Mouse (Mus musculus): ENCODE measurements around the gene Lta. TPM values are rescaled to one million over a fixed set of nuclear protein-coding genes. Genes with fewer than 3 reads are reported as not detected.
"Not testable (repeated sequence)": the region's sequence is repeated elsewhere in the genome, so short reads cannot be mapped to it uniquely, and the experiment has no call there.

Gene Lta
- polyA plus RNA-seq, 1 experiment from 2014 or later: 0.85 TPM

GRCm38 (mm10) chr17:35234090-35234489, 28.9 kb upstream of the Lta start:
- not testable (repeated sequence) for H3K9ac ChIP-seq (ENCODE audit: low read length); DNase-seq (ENCODE audit: low spot score); H3K27me3 ChIP-seq (replicated peaks; ENCODE audit: control insufficient read depth, insufficient read depth, low read length); ATAC-seq (replicated peaks; ENCODE audit: low FRiP score, low TSS enrichment, low read depth); H3K9me3 ChIP-seq (ENCODE audit: control insufficient read depth, low read length)
- Histone ChIP-seq H3K4me3 (ENCODE audit: low read depth, low read length) (peak overlapping the region; percentile 59; the same call in 1 of the 2 replicates), H3K27ac (ENCODE audit: low read depth) (peak overlapping the region; percentile 96), H3K4me2 (ENCODE audit: low read length) (peak overlapping the region; percentile 84), H3K4me1 (replicated peaks; ENCODE audit: control insufficient read depth, insufficient read depth, low read length) (peaks cover 42% of the 10 kb centered on the region), H3K36me3 (ENCODE audit: control insufficient read depth, insufficient read depth, low read length) (peaks cover 18% of the 10 kb centered on the region)
- WGBS: 86% methylated on average over 7 of the region's 7 CpGs

DNA sequence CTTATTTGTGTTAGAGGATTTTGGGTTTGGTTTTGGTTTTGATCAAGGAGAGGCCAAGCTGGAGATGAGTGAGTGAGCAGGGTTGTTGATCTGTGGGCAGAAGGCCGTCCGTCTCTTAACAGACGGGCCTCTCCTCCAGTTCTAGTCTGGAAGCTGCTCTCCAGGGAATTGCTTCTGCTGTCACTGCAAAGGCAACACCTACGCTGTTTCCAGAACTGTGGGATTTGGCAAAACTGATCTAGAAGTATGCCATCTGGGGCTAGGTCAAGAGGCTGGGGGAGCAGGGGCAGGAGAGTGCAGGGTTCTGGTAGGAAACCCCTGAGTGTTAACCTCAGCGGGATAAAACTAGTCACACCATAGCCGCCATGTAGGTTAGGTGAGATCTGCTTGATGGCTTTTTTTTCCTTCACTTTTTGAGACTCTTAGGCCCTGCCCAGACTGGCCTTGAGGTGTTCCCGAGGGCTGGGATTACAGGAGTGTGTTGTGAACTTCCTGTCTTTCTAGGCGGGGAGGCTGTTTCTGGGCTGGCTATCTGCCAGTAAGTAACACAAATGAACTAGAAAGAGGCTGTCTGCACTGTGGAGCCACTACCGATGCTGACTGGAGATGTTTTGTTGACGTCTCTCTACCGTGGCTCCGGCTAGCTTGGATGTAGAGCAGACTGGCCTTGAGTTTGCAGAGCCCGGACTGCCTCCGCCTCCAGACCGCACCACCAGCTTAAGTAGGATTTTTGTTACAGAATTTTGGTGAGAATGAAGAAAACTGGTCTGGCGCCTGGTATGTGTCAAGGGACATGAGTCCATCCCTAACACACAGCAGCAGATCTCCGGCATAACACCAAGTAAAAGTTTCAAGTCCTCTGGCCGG, 28.2 kb upstream of the Lta start, which contains the start of gene Atp6v1g2:
Gene Atp6v1g2 (plus strand): TSS at position 547 of the 867 bp plus-strand sequence.
- Histone ChIP-seq H3K4me1 (replicated peaks; ENCODE audit: control insufficient read depth, insufficient read depth, low read length) (peaks cover 42% of the 10 kb centered on the region), H3K9me3 (ENCODE audit: control insufficient read depth, low read length) (no peaks in the 10 kb centered on the region), H3K27me3 (replicated peaks; ENCODE audit: control insufficient read depth, insufficient read depth, low read length) (no peaks in the 10 kb centered on the region), H3K4me2 (ENCODE audit: low read length) (peak within 1 kb of the TSS; percentile 84), H3K27ac (ENCODE audit: low read depth) (peak within 1 kb of the TSS; percentile 96), H3K4me3 (ENCODE audit: low read depth, low read length) (peak within 1 kb of the TSS; percentile 59), H3K9ac (ENCODE audit: low read length) (peak within 1 kb of the TSS; percentile 73), H3K36me3 (ENCODE audit: control insufficient read depth, insufficient read depth, low read length) (peaks cover 25% of the 10 kb centered on the region)
- no peak for DNase-seq (ENCODE audit: low spot score)
- 39% methylated on average over 18 of the region's 18 CpGs for WGBS
- ATAC-seq (replicated peaks; ENCODE audit: low FRiP score, low TSS enrichment, low read depth): 0 out of 2 replicates have a peak, but pooled peaks have one; percentile 2

DNA sequence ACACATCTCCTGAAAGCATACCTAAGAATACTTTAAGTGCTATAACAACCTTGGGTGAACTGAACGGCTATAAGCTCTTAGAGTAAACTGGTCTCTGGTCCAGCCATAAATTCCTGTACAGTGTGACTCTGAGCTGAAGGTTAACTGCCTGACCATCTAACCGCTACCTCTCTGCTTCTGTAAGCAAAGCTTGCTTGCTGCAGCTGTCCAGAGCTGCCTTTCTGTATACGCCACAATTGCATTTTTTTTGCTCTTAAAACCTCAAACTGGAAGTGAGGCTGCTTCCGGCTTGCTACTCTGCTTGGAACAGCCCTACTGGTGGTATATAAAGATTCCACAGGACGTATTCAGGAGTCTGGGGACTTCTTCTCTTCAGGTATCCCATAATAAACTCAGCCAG, 27.5 kb upstream of the Lta start:
- H3K4me2 ChIP-seq (ENCODE audit: low read length): peak overlapping the region; percentile 84; the same call in 1 of the 2 replicates
- H3K4me3 ChIP-seq (ENCODE audit: low read depth, low read length): no peak overlapping the region
- peaks cover 27% of the 10 kb centered on the region for H3K36me3 ChIP-seq (ENCODE audit: control insufficient read depth, insufficient read depth, low read length)
- H3K9me3 ChIP-seq (ENCODE audit: control insufficient read depth, low read length): no peaks in the 10 kb centered on the region
- H3K27me3 ChIP-seq (replicated peaks; ENCODE audit: control insufficient read depth, insufficient read depth, low read length): no peaks in the 10 kb centered on the region
- H3K4me1 ChIP-seq (replicated peaks; ENCODE audit: control insufficient read depth, insufficient read depth, low read length): peaks cover 42% of the 10 kb centered on the region
- DNase-seq (ENCODE audit: low spot score) (no peak), ATAC-seq (replicated peaks; ENCODE audit: low FRiP score, low TSS enrichment, low read depth) (no peak)
- H3K9ac ChIP-seq (ENCODE audit: low read length): no peak overlapping the region
- WGBS: 57% methylated on average over 5 of the region's 5 CpGs
- peak overlapping the region; percentile 96 for H3K27ac ChIP-seq (ENCODE audit: low read depth)

GRCm38 (mm10) chr17:35232043-35232442, 26.9 kb upstream of the Lta start:
- H3K9ac ChIP-seq (ENCODE audit: low read length): no peak overlapping the region
- H3K4me1 ChIP-seq (replicated peaks; ENCODE audit: control insufficient read depth, insufficient read depth, low read length): peaks cover 42% of the 10 kb centered on the region
- peak overlapping the region; percentile 15; the same call in 1 of the 2 replicates for H3K4me2 ChIP-seq (ENCODE audit: low read length)
- ATAC-seq (replicated peaks; ENCODE audit: low FRiP score, low TSS enrichment, low read depth) (no peak), DNase-seq (ENCODE audit: low spot score) (peak; percentile 97)
- H3K36me3 ChIP-seq (ENCODE audit: control insufficient read depth, insufficient read depth, low read length): peaks cover 27% of the 10 kb centered on the region
- H3K27ac ChIP-seq (ENCODE audit: low read depth): peak overlapping the region; percentile 96; the same call in 1 of the 2 replicates
- H3K27me3 ChIP-seq (replicated peaks; ENCODE audit: control insufficient read depth, insufficient read depth, low read length): no peaks in the 10 kb centered on the region
- WGBS: 19% methylated on average over 12 of the region's 12 CpGs
- no peaks in the 10 kb centered on the region for H3K9me3 ChIP-seq (ENCODE audit: control insufficient read depth, low read length)
- H3K4me3 ChIP-seq (ENCODE audit: low read depth, low read length): no peak overlapping the region

- 94% methylated on average over 10 of the region's 10 CpGs for WGBS
These were observed 25.9 kb upstream of the Lta start for GRCm38 (mm10) chr17:35231022-35231421.

GRCm38 (mm10) chr17:35226561-35227046, 21.5 kb upstream of the Lta start:
- Histone ChIP-seq H3K4me2 (ENCODE audit: low read length) (no peak overlapping the region), H3K9me3 (ENCODE audit: control insufficient read depth, low read length) (no peaks in the 10 kb centered on the region), H3K4me1 (replicated peaks; ENCODE audit: control insufficient read depth, insufficient read depth, low read length) (peaks cover 11% of the 10 kb centered on the region), H3K27ac (ENCODE audit: low read depth) (no peak overlapping the region), H3K4me3 (ENCODE audit: low read depth, low read length) (no peak overlapping the region), H3K27me3 (replicated peaks; ENCODE audit: control insufficient read depth, insufficient read depth, low read length) (no peaks in the 10 kb centered on the region), H3K9ac (ENCODE audit: low read length) (no peak overlapping the region), H3K36me3 (ENCODE audit: control insufficient read depth, insufficient read depth, low read length) (peaks cover 35% of the 10 kb centered on the region)
- DNase-seq (ENCODE audit: low spot score) (no peak), ATAC-seq (replicated peaks; ENCODE audit: low FRiP score, low TSS enrichment, low read depth) (no peak)
- 78% methylated on average over 14 of the region's 14 CpGs for WGBS

More at GRCm38 (mm10) chr17:35231022-35231421, 25.9 kb upstream of the Lta start:
- Histone ChIP-seq H3K27ac (ENCODE audit: low read depth) (no peak overlapping the region), H3K9ac (ENCODE audit: low read length) (no peak overlapping the region), H3K27me3 (replicated peaks; ENCODE audit: control insufficient read depth, insufficient read depth, low read length) (no peaks in the 10 kb centered on the region), H3K9me3 (ENCODE audit: control insufficient read depth, low read length) (no peaks in the 10 kb centered on the region), H3K4me2 (ENCODE audit: low read length) (no peak overlapping the region), H3K36me3 (ENCODE audit: control insufficient read depth, insufficient read depth, low read length) (peaks cover 27% of the 10 kb centered on the region), H3K4me1 (replicated peaks; ENCODE audit: control insufficient read depth, insufficient read depth, low read length) (peaks cover 38% of the 10 kb centered on the region), H3K4me3 (ENCODE audit: low read depth, low read length) (no peak overlapping the region)
- no peak for DNase-seq (ENCODE audit: low spot score)
- ATAC-seq (replicated peaks; ENCODE audit: low FRiP score, low TSS enrichment, low read depth): no peak

- H3K27me3 ChIP-seq (replicated peaks; ENCODE audit: control insufficient read depth, insufficient read depth, low read length): no peaks in the 10 kb centered on the region
- H3K4me3 ChIP-seq (ENCODE audit: low read depth, low read length): no peak overlapping the region
- H3K4me1 ChIP-seq (replicated peaks; ENCODE audit: control insufficient read depth, insufficient read depth, low read length): peaks cover 14% of the 10 kb centered on the region
- H3K9me3 ChIP-seq (ENCODE audit: control insufficient read depth, low read length): no peaks in the 10 kb centered on the region
- no peak overlapping the region for H3K4me2 ChIP-seq (ENCODE audit: low read length)
- DNase-seq (ENCODE audit: low spot score) (no peak), ATAC-seq (replicated peaks; ENCODE audit: low FRiP score, low TSS enrichment, low read depth) (no peak)
- WGBS: 94% methylated on average over 5 of the region's 5 CpGs
- peaks cover 28% of the 10 kb centered on the region for H3K36me3 ChIP-seq (ENCODE audit: control insufficient read depth, insufficient read depth, low read length)
- H3K27ac ChIP-seq (ENCODE audit: low read depth): no peak overlapping the region
- H3K9ac ChIP-seq (ENCODE audit: low read length): no peak overlapping the region
These were observed 20.3 kb upstream of the Lta start for GRCm38 (mm10) chr17:35225456-35225855.

GRCm38 (mm10) chr17:35224641-35225040, 19.5 kb upstream of the Lta start:
- ATAC-seq (replicated peaks; ENCODE audit: low FRiP score, low TSS enrichment, low read depth): no peak
- H3K4me3 ChIP-seq (ENCODE audit: low read depth, low read length): no peak overlapping the region
- H3K9me3 ChIP-seq (ENCODE audit: control insufficient read depth, low read length): no peaks in the 10 kb centered on the region
- H3K9ac ChIP-seq (ENCODE audit: low read length): no peak overlapping the region
- WGBS: 93% methylated on average over 4 of the region's 4 CpGs
- H3K4me1 ChIP-seq (replicated peaks; ENCODE audit: control insufficient read depth, insufficient read depth, low read length): peaks cover 16% of the 10 kb centered on the region
- DNase-seq (ENCODE audit: low spot score): no peak
- no peak overlapping the region for H3K27ac ChIP-seq (ENCODE audit: low read depth)
- H3K4me2 ChIP-seq (ENCODE audit: low read length): no peak overlapping the region
- no peaks in the 10 kb centered on the region for H3K27me3 ChIP-seq (replicated peaks; ENCODE audit: control insufficient read depth, insufficient read depth, low read length)
- peaks cover 32% of the 10 kb centered on the region for H3K36me3 ChIP-seq (ENCODE audit: control insufficient read depth, insufficient read depth, low read length)
